Mouse (Mus musculus): ENCODE results near the gene Med12l. TPM values are rescaled to one million over a fixed set of nuclear protein-coding genes. Genes with fewer than 3 reads are reported as not detected.

The Med12l gene
- polyA plus RNA-seq, 1 experiment = 16.9 TPM

- Histone ChIP-seq H3K4me1 (ENCODE audit: control insufficient read depth, insufficient read depth, low read length) (peaks cover 4% of the 10 kb centered on the region), H3K27me3 (ENCODE audit: control insufficient read depth, insufficient read depth, low read length) (no peaks in the 10 kb centered on the region), H3K27ac (ENCODE audit: insufficient read depth, low read length) (no peak overlapping the region), H3K4me3 (replicated peaks; ENCODE audit: insufficient read depth, low read depth, low read length) (no peak overlapping the region)
- no peak for DNase-seq
- WGBS = 95% methylated on average over 4 of the region's 4 CpGs
- no peak for TF ChIP-seq POLR2A (IDR thresholded peaks at IDR 0.05; ENCODE audit: borderline replicate concordance, insufficient read depth, low read length)
- TF ChIP-seq CTCF (IDR thresholded peaks at IDR 0.05; ENCODE audit: borderline replicate concordance, insufficient read depth, low read depth, low read length) = no peak
These were observed 180.0 kb downstream of the Med12l start for GRCm38 (mm10) chr3:59185662-59186061.

DNA sequence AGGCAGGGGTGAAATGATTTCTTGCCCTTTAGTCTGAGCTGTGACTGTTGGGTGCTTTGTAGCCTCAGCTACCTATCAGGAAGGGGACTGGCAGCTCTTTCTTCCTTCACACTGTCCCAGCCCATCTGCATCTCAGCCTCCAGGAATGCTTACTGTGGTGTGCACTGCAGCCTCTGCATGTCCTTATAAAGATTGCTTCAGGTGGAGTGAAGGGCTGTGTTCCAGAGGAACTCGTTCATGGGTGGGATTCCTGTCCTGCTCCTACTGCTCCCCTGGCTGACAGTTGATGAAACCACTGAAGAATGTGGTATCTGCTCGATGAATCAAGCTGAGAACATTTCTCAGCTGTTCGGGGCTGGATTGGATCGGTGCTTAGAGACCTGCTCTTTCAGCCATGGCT, 181.7 kb downstream of the Med12l start:
- WGBS = 79% methylated on average over 4 of the region's 4 CpGs
- H3K4me3 ChIP-seq (replicated peaks; ENCODE audit: insufficient read depth, low read depth, low read length) = no peak overlapping the region
- H3K4me1 ChIP-seq (ENCODE audit: control insufficient read depth, insufficient read depth, low read length) = no peaks in the 10 kb centered on the region
- H3K27me3 ChIP-seq (ENCODE audit: control insufficient read depth, insufficient read depth, low read length) = no peaks in the 10 kb centered on the region
- H3K27ac ChIP-seq (ENCODE audit: insufficient read depth, low read length) = no peak overlapping the region
- DNase-seq = no peak
- no peak for TF ChIP-seq CTCF (IDR thresholded peaks at IDR 0.05; ENCODE audit: borderline replicate concordance, insufficient read depth, low read depth, low read length)

DNA sequence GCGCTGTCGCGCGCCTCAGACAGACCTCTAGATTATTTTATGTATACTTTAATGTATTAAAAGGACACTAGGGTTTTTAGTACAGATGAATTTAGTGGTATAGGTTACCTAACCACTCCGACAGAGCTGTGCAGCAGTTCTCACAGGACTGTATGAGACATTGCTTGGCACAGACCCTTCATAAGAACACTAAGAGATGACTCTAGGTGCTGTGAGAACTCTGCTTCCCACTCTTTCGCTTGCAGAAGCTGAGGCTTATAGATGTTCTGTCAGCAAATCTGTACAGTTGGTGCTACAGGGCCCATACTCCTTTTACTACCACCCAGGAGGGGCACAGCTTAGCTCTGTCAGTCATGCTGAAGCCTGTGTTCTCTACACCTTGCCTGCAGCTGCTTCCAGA, 186.0 kb downstream of the Med12l start:
- no peak for DNase-seq
- H3K27ac ChIP-seq (ENCODE audit: insufficient read depth, low read length) = no peak overlapping the region
- no peak overlapping the region for H3K4me3 ChIP-seq (replicated peaks; ENCODE audit: insufficient read depth, low read depth, low read length)
- WGBS = 97% methylated on average over 6 of the region's 6 CpGs
- no peaks in the 10 kb centered on the region for H3K4me1 ChIP-seq (ENCODE audit: control insufficient read depth, insufficient read depth, low read length)
- TF ChIP-seq CTCF (IDR thresholded peaks at IDR 0.05; ENCODE audit: borderline replicate concordance, insufficient read depth, low read depth, low read length) (no peak), POLR2A (IDR thresholded peaks at IDR 0.05; ENCODE audit: borderline replicate concordance, insufficient read depth, low read length) (no peak)
- H3K27me3 ChIP-seq (ENCODE audit: control insufficient read depth, insufficient read depth, low read length) = no peaks in the 10 kb centered on the region

DNA sequence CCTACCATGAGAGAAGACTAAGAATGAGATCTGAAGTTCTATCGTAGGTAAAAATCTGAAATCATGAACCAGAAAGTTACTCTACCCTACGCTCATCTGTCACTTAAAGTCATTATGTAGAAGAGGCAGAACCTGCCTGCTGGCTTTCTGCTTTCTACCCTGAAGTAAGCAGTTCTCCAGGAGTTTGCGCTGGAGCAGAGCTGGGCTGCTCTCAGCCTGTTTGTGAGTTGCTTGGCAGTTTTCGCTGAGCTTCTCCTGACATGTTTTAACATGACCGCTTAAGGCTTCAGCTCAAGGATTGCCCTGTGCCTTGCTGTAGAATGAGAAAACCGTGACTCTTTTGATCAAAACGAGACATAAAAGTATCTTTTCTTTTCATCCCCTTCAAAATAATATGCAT, 188.5 kb downstream of the Med12l start:
- WGBS = 92% methylated on average over 7 of the region's 7 CpGs
- Histone ChIP-seq H3K27ac (ENCODE audit: insufficient read depth, low read length) (no peak overlapping the region), H3K4me3 (replicated peaks; ENCODE audit: insufficient read depth, low read depth, low read length) (no peak overlapping the region), H3K4me1 (ENCODE audit: control insufficient read depth, insufficient read depth, low read length) (peaks cover 5% of the 10 kb centered on the region), H3K27me3 (ENCODE audit: control insufficient read depth, insufficient read depth, low read length) (no peaks in the 10 kb centered on the region)
- TF ChIP-seq POLR2A (IDR thresholded peaks at IDR 0.05; ENCODE audit: borderline replicate concordance, insufficient read depth, low read length) (no peak), CTCF (IDR thresholded peaks at IDR 0.05; ENCODE audit: borderline replicate concordance, insufficient read depth, low read depth, low read length) (no peak)
- no peak for DNase-seq

GRCm38 (mm10) chr3:59194938-59195337, 189.3 kb downstream of the Med12l start, which contains the start of gene Gpr87:
TSS of gene Gpr87 (minus strand) at chr3:59195104.
- WGBS = 92% methylated on average over 7 of the region's 7 CpGs
- H3K27ac ChIP-seq (ENCODE audit: insufficient read depth, low read length) = no peak within 1 kb of the TSS
- no peak for DNase-seq

GRCm38 (mm10) chr3:59197329-59197948, 191.8 kb downstream of the Med12l start:
- H3K4me3 ChIP-seq (replicated peaks; ENCODE audit: insufficient read depth, low read depth, low read length) = no peak overlapping the region
- 31% methylated on average over 4 of the region's 4 CpGs for WGBS
- TF ChIP-seq CTCF (IDR thresholded peaks at IDR 0.05; ENCODE audit: borderline replicate concordance, insufficient read depth, low read depth, low read length) (no peak), POLR2A (IDR thresholded peaks at IDR 0.05; ENCODE audit: borderline replicate concordance, insufficient read depth, low read length) (no peak)
- DNase-seq = peak in 1 of 2 experiments; percentile 36
- no peak overlapping the region for H3K27ac ChIP-seq (ENCODE audit: insufficient read depth, low read length)
- peaks cover 5% of the 10 kb centered on the region for H3K4me1 ChIP-seq (ENCODE audit: control insufficient read depth, insufficient read depth, low read length)
- no peaks in the 10 kb centered on the region for H3K27me3 ChIP-seq (ENCODE audit: control insufficient read depth, insufficient read depth, low read length)

More at GRCm38 (mm10) chr3:59194938-59195337, 189.3 kb downstream of the Med12l start, which contains the start of gene Gpr87:
- TF ChIP-seq POLR2A (IDR thresholded peaks at IDR 0.05; ENCODE audit: borderline replicate concordance, insufficient read depth, low read length) = no peak
- peaks cover 5% of the 10 kb centered on the region for H3K4me1 ChIP-seq (ENCODE audit: control insufficient read depth, insufficient read depth, low read length)
- H3K27me3 ChIP-seq (ENCODE audit: control insufficient read depth, insufficient read depth, low read length) = no peaks in the 10 kb centered on the region
- H3K4me3 ChIP-seq (replicated peaks; ENCODE audit: insufficient read depth, low read depth, low read length) = no peak within 1 kb of the TSS

DNA sequence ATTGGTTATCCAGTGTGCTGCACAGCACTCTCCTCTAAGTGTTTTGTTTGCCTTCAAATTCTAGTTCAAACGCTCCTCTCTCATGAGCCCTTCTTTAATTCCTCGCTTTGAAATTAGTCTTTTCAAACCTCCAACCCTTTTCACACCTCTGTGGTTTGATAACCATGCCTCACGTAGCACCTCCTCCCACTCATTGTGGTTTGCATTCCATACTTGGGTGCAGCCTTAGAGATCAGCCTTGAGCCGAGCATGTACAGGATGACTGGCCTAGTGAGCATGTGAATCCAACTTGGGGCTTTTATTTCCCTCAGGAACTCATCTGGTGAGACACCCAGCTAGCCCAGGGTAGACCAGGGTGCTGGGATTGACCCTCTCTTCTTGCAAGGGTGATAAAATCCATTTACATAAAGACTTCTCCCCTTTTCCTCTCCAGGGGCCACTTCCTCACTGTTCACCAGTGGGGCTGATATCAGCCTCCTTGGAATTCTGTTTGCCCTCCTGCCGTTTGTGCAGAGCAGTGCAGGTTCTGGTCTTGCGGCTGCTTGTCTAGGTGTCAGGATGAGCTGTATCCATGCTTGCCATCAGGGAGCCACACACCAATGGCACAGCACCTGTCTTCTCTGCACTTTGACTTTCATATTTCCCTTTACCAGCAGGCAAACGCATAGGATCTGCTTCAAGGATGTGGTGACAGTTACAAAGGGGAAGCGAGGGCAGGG, 198.3 kb downstream of the Med12l start:
- WGBS = 84% methylated on average over 8 of the region's 8 CpGs
- DNase-seq = no peak

More for the DNA sequence above, 198.3 kb downstream of the Med12l start:
- Histone ChIP-seq H3K27me3 (ENCODE audit: control insufficient read depth, insufficient read depth, low read length) (no peaks in the 10 kb centered on the region), H3K27ac (ENCODE audit: insufficient read depth, low read length) (no peak overlapping the region), H3K4me1 (ENCODE audit: control insufficient read depth, insufficient read depth, low read length) (peaks cover 4% of the 10 kb centered on the region; the same call in 1 of the 2 replicates), H3K4me3 (replicated peaks; ENCODE audit: insufficient read depth, low read depth, low read length) (no peak overlapping the region)
- TF ChIP-seq POLR2A (IDR thresholded peaks at IDR 0.05; ENCODE audit: borderline replicate concordance, insufficient read depth, low read length) (no peak), CTCF (IDR thresholded peaks at IDR 0.05; ENCODE audit: borderline replicate concordance, insufficient read depth, low read depth, low read length) (no peak)

Data from cerebellum, adult 2 months (tissue).